Mouse (Mus musculus) embryo, embryonic 10.5 days (tissue): ENCODE data around the gene Pip5k1b.

Experiments
- DNase-seq: peaks from one replicate; pipeline ENCODE4 v3.0.0-alpha.2; 2015; ENCODE audit warnings: low spot score

Pip5k1b gene

DNA sequence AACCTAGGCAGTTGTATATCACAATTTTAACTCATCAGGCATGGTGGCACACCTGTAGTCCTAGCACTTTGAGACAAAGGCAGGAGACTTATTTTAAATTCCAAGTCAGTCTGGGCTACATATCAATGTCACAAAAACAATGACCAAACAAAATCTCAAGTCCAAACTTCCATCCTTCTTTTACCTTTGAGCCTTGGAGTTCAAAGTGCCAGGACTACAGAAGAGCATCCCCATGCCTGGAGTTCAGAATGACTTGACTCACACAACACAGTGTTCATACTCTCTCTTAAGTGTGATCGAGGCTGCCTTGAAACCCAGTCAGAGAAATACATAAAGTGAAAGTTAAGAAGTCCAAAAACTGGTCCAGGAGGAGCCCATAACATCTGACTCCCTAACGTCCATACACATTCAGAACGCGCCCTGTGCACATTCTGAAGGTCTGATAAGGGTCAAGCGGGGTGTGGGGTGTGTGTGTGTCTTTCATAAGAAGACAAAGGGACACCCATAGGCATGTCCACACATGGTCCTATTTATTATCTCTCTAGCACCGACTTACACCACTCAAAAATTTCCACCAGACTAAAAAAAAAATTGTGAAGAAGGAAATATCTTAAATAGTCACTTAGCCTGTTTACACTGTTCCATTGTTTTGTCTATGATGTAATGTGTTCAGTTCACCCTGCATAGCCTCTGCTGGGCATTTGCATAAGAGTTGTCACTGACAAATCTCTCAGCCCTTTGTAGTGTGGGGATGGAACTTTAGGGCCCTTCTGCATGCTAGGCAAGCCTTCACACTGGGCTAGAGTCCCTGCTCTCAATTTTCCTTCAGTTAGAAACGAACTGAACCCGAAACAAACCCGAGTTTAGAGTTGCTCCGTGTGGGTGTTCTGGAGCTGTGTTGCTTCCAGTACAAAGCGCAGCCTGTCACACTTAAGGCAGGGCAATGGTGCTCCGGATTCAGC, 296.0 kb downstream of the Pip5k1b start:
- no peak for DNase-seq

- no peak for DNase-seq
These were observed 297.3 kb downstream of the Pip5k1b start for GRCm38 (mm10) chr19:24258368-24258767.

DNA sequence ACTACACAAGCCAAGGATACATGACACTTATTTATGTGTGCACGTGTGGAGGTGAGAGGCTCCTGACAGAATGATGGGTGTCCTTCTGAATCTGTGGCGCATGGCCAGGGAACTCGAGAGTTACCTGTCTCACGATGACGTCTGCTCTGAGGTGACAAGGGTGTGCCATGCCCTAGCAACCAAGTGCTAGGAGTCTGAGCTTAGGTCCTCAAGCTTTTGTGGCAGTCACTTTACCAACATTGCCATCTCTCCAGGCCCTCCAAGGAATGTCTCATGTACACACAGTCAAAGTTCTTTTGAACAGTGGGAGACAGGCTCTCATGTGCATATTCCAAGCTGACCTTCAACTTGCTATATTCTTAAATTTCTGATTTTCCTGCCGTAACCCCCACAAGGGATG, 297.7 kb downstream of the Pip5k1b start:
- no peak for DNase-seq

- DNase-seq = no peak
These were observed 301.9 kb downstream of the Pip5k1b start for GRCm38 (mm10) chr19:24253657-24254260.

- DNase-seq = peak; percentile 37
These were observed 303.8 kb downstream of the Pip5k1b start for GRCm38 (mm10) chr19:24251869-24252268.
